9 mouse cellular contexts compared by ENCODE assay signal in the genomic region with DNA sequence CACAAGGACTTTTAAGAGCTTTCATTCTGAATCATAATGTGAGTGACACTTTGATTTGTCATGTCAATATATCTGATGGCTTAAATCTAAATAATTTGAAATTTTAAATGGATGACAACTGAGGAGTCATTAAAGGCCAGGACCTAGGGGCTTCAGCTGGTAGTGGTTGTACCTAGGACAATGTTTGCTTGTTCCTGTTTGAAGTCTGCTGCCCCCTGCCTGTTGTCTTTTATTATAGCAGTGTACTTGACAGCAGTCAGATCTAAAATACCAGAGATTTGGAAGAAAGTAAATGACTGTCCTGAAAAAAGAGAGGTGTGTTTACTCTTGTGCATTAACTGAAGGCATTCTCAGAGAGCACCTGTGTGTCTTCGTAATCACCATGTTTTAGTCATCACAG.
DNase-seq lines count a peak whose midpoint lies in the region; ATAC-seq and TF ChIP-seq lines count a peak whose summit lies in the region.
"Had no signal": no experiment of that assay in that cellular context is flagged by ENCODE, and none has a peak within 500 bp of the region (broad histone marks: within the 10 kb centered on the region; RNA-seq: fewer than 3 reads in every experiment).

No protein-coding gene starts in this region.

- H3K27me3 ChIP-seq in heart, postnatal 0 days (ENCODE audit: control insufficient read depth, insufficient read depth, low read length) = no peaks in the 10 kb centered on the region
- H3K27me3 ChIP-seq in heart, embryonic 11.5 days (ENCODE audit: control insufficient read depth, insufficient read depth, low read length) = no peaks in the 10 kb centered on the region
- H3K27me3 ChIP-seq: neural tube, embryonic 12.5 days had no signal

- no peak for ATAC-seq in heart, postnatal 0 days (ENCODE audit: insufficient read depth, low read depth)
- no peak for ATAC-seq in heart, embryonic 11.5 days (replicated peaks; ENCODE audit: insufficient number of reproducible peaks, low FRiP score, low TSS enrichment)

- peak; percentile 44 for DNase-seq in heart, postnatal 0 days (ENCODE audit: low spot score)
- peak; percentile 16 for DNase-seq in urinary bladder, postnatal 14 days (ENCODE audit: low spot score)
- DNase-seq in urinary bladder, adult 18-20 months (ENCODE audit: low spot score in 2 of 2) = no peak
- DNase-seq in gastrocnemius, postnatal 14 days = peak; percentile 14
- peak; percentile 3 for DNase-seq in lung, postnatal 25 days (ENCODE audit: low spot score)
- DNase-seq in yolk sac, embryonic 10.5 days (ENCODE audit: low spot score) = no peak
- DNase-seq in MN1 (ENCODE audit: low spot score) = no peak

- TF ChIP-seq CTCF in heart, postnatal 0 days (IDR thresholded peaks at IDR 0.05; ENCODE audit: low read depth) = peak; percentile 63

- H3K4me1 ChIP-seq in heart, postnatal 0 days (ENCODE audit: control insufficient read depth, insufficient read depth) = no peaks in the 10 kb centered on the region
- no peaks in the 10 kb centered on the region for H3K4me1 ChIP-seq in heart, embryonic 11.5 days (ENCODE audit: control insufficient read depth, insufficient read depth, low read length)
- H3K4me1 ChIP-seq: neural tube, embryonic 12.5 days had no signal

- H3K36me3 ChIP-seq in heart, postnatal 0 days (replicated peaks; ENCODE audit: control insufficient read depth, insufficient read depth, low read length) = no peaks in the 10 kb centered on the region
- H3K36me3 ChIP-seq in heart, embryonic 11.5 days (ENCODE audit: control insufficient read depth, insufficient read depth, low read length) = no peaks in the 10 kb centered on the region
- H3K36me3 ChIP-seq: neural tube, embryonic 12.5 days had no signal

- WGBS in heart, postnatal 0 days = 85% methylated on average over 1 of the region's 1 CpGs
- 87% methylated on average over 1 of the region's 1 CpGs for WGBS in heart, embryonic 11.5 days (ENCODE audit: insufficient replicate concordance)

- H3K4me2 ChIP-seq in heart, postnatal 0 days (ENCODE audit: low read depth, low read length) = no peak overlapping the region
- no peak overlapping the region for H3K4me2 ChIP-seq in heart, embryonic 11.5 days
- H3K4me2 ChIP-seq: neural tube, embryonic 12.5 days had no signal

- TF ChIP-seq EP300 in heart, postnatal 0 days (IDR thresholded peaks at IDR 0.05; ENCODE audit: low read depth) = no peak

- H3K27ac ChIP-seq in heart, postnatal 0 days (ENCODE audit: low read depth) = no peak overlapping the region
- no peak overlapping the region for H3K27ac ChIP-seq in heart, embryonic 11.5 days (ENCODE audit: low read depth, low read length)
- H3K27ac ChIP-seq: neural tube, embryonic 12.5 days had no signal

- H3K4me3 ChIP-seq in heart, postnatal 0 days (ENCODE audit: low read depth, low read length) = no peak overlapping the region
- H3K4me3 ChIP-seq in heart, embryonic 11.5 days (ENCODE audit: low read depth, low read length) = no peak overlapping the region
- H3K4me3 ChIP-seq: neural tube, embryonic 12.5 days had no signal

- intact Hi-C loops in gastrocnemius, postnatal 14 days (cut with DNase I; ENCODE audit: low total_unique reads) = no loop called here

- no peaks in the 10 kb centered on the region for H3K9me3 ChIP-seq in heart, postnatal 0 days (replicated peaks; ENCODE audit: control insufficient read depth, low read length)
- H3K9me3 ChIP-seq in heart, embryonic 11.5 days (replicated peaks; ENCODE audit: control insufficient read depth, low read length) = no peaks in the 10 kb centered on the region
- H3K9me3 ChIP-seq: neural tube, embryonic 12.5 days had no signal

- no peak overlapping the region for H3K9ac ChIP-seq in heart, postnatal 0 days (replicated peaks; ENCODE audit: low read depth, low read length)
- H3K9ac ChIP-seq in heart, embryonic 11.5 days (ENCODE audit: low read depth, low read length) = no peak overlapping the region
- H3K9ac ChIP-seq: neural tube, embryonic 12.5 days had no signal

Comparison
In these comparisons a context has a peak if more than half of its experiments do, and no peak if none do; other contexts are left out.
1. DNase-seq: peak in heart, postnatal 0 days (single experiment), urinary bladder, postnatal 14 days (single experiment), gastrocnemius, postnatal 14 days (single experiment) and lung, postnatal 25 days (single experiment); none in urinary bladder, adult 18-20 months (0 of 2), yolk sac, embryonic 10.5 days (single experiment) and MN1 (single experiment).